Mouse (Mus musculus) inflammation-experienced regulatory T-cells, adult 6 months (primary cell): ENCODE data around the gene Igfn1. TPM values are rescaled to one million over a fixed set of nuclear protein-coding genes. Genes with fewer than 3 reads are reported as not detected.

Experiments
- ATAC-seq: one replicate; pipeline ENCODE4 v1.8.0; 2017
- polyA plus RNA-seq, 3 experiments: library from polyadenylated mRNA; unstranded; fragments of 100-300 nt; shearing (Covaris generic); gene quantifications; one replicate each; pipeline ENCODE4 v1.2.1; 2017

The Igfn1 gene
- polyA plus RNA-seq, 3 experiments from 2014 or later, result not detected

- ATAC-seq, result peak; percentile 52
These were observed 1.3 kb upstream of the Igfn1 start, which contains the start of gene Tmem9 for GRCm38 (mm10) chr1:136007211-136008158. TSS of gene Tmem9 (plus strand) at chr1:136008150.

DNA sequence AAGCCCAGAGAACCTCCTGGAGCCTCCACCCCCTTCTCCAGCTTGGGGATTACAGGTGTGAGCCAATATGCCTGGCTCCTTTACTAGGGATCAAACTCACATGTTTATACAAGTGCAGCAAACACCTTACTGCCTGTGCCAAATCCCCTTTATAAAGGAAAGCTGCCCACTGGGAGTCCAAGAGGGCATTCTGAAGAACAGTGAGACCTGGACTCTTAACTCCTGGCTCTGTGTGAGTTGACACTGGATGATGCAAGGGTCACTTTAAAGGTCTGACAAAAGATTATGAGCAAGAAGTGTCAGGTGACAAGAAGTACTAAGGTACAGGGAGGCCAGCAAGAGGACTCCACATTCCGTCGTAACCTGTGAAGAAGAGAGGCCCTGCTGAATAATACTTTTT, 4.7 kb downstream of the Igfn1 start:
- ATAC-seq, result no peak

DNA sequence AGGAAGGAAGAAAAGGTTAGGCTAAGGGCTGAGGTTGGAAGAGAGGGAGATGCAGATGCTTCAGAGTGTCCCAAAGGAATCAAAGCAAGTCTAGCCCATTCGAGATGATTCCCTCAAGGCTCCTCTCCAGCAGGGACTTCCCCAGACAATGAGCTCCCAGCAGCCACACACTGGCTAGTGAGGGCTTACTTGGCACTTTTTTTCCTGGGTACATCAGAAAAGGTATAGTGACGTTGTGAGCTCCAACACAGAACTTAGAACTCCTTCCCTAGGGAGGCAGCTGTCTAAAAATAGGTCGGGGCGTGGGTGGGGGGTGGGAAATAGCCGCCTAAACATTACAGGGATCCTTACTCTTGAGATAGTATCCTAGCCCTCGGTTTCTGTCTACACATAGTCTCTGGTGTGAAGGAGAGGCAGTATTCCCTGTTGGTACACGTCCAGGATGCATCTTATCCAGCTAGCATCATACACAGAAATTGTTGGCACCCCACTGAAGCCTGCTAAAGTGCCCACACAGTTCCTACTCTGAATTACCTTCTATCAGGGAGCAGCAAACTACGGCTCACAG, 6.3 kb downstream of the Igfn1 start:
- ATAC-seq, result no peak

DNA sequence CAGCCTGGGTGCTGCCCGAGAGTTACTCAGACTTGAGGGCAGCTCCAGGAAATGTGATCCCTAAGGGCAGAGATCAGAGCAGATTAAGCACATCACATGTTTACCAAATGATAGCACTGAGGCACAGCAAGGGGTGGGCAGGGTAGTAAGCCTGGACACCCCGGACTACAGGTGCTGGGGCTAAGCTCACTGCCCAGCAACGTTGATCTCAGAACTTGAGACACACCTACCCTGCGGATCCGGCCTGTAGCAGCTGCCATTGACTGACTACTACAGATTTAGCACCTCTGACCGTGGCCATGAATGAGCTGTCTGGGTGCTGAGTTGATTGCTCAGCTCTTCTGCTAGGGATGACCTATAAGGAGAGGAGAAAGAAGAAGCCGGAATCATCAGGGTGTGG, 8.6 kb downstream of the Igfn1 start:
- no peak for ATAC-seq

- no peak for ATAC-seq
These were observed 12.7 kb downstream of the Igfn1 start for GRCm38 (mm10) chr1:135993470-135993869.

DNA sequence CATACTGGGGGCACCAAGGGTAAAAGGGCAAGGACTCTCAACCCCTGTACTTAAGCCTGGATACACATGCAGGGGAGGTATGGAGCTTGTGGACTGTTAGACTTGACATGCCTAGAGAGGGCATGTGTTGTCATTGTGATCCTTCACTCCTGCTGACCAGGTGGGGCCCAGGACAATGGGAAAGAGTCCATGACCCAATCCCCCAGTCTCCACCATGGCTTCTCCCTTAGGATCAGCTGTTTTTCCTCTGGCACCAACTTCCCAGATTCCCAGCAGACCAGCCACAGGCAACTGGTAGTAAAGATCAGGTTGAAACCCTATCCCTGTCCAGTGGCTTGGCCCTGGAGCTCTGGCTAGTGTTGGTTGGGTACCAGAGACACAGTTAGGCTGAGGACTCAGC, 16.3 kb downstream of the Igfn1 start:
- ATAC-seq, result no peak

GRCm38 (mm10) chr1:135984105-135984504, 22.0 kb downstream of the Igfn1 start:
- ATAC-seq, result no peak

GRCm38 (mm10) chr1:135972576-135972975, 33.6 kb downstream of the Igfn1 start:
- ATAC-seq, result no peak

DNA sequence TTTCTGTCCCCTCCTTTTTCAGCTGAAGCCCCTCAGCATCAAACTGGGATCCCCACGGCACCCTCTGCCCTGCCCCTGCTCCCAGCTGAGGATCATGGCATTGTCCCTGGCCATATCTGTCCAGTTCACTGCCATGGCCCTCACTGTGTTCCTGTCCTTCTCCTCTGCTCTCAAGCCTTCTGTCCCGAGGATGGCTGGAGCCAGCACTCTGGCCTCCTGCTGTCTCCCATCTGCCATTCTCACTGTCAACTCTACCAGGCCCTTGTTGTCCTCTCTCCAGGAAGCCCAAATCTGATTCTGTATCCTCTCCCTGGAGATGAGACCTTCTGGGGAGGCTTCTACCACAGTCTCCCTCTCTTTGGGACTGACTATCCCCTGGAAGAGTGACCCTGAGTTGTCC, 35.7 kb downstream of the Igfn1 start:
- no peak for ATAC-seq

GRCm38 (mm10) chr1:135967739-135968138, 38.4 kb downstream of the Igfn1 start:
- no peak for ATAC-seq

DNA sequence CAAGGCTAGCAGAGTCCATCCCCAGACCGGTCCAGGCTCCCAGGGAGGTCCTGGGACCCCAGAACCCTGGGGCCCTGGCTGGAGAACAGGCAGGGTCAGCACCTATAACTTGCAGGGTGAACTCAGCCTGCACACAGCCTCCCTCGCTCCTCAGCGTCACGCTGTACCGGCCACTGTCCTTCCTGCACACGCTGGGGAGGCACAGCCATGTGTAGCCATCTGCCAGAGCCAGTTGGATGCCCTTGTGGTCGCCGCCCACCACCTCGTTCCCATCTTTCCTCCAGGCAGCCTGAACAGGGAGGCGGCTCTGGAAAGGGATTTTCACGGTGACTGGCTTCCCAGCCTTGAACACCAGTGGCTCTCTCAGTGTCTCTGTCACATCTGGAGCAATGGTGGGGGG, 41.6 kb downstream of the Igfn1 start:
- no peak for ATAC-seq

DNA sequence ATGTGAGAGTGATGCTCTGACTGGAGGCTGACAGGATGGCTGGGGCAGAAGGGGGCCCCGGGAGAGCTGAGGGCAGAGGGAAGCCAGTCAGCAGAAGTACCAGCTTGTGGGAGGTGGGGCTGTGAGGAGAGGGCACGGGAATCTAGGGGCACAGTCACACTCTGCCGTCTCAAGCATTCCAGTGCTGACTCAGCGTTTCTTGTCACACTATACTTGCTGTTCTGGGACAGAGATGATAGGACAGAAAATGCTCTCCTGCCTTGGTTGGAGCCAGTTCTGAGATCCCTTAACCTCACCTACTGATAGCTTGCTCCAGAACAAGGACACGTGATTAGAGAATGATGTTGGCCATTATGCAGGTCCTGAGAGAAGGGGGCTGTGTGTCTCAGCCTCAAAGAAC, 43.0 kb downstream of the Igfn1 start:
- ATAC-seq, result no peak

DNA sequence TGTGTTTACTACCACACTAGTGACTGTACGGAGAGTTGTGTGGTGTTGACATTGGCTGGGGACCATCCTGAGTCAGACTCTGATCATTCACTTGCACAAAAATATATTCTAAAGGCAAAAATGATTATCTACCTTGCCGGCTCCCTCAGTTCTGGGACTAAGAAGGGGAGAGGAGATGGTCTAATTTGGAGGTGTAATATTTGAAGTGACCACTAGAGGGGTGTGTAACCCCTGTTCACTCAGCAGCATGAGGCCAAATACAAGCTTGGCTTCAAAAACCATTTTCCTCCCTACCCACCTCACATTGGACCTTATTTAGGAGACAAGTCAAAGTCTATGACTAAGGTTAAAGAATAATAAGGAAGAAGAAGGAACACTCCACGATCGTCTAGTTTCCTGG, 47.7 kb downstream of the Igfn1 start:
- ATAC-seq, result no peak

GRCm38 (mm10) chr1:135948871-135949270, 57.3 kb downstream of the Igfn1 start:
- ATAC-seq, result no peak

DNA sequence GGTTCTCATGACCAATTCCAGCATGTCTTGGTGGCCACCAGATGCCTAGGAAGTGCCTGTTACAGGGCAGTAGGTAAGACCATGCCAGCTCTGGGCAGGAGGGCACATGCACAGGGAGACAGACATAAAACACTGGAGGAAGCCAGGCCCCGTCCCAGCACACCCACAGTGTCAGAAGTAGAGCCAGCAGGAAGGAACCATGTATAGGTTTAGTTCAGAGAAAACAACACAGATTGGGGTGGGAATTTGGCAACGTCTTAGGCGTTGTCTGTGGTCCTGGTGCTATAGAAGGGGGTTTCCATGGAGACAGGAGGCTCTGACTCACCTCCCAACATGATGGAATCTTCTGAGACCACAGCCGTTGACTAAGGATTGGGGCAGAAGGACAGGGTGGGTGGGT, 59.9 kb downstream of the Igfn1 start:
- ATAC-seq, result no peak

GRCm38 (mm10) chr1:135945711-135946110, 60.4 kb downstream of the Igfn1 start:
- no peak for ATAC-seq

GRCm38 (mm10) chr1:135944526-135945259, 61.4 kb downstream of the Igfn1 start:
- no peak for ATAC-seq

GRCm38 (mm10) chr1:135943713-135944112, 62.4 kb downstream of the Igfn1 start:
- ATAC-seq, result no peak

DNA sequence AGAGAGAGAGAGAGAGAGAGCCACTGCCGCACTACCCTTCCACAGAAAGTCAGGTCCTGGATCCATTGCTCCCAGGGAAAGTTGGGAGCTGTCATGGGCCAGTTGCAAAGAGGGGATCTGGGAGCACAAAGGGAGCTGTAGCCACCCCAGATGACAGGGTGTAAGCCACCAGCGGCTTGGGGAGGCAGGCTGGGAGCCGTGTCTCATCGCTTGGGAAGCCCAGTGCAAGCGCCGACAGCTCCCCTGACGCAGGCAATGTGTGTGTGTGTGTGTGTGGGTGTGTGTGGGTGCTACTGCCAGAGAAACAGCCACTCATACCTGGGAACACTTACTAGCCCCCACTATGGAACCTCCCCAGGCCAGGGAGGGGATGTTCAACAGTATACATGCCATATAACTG, 64.0 kb downstream of the Igfn1 start:
- no peak for ATAC-seq

GRCm38 (mm10) chr1:135941259-135942006, 64.7 kb downstream of the Igfn1 start:
- no peak for ATAC-seq

DNA sequence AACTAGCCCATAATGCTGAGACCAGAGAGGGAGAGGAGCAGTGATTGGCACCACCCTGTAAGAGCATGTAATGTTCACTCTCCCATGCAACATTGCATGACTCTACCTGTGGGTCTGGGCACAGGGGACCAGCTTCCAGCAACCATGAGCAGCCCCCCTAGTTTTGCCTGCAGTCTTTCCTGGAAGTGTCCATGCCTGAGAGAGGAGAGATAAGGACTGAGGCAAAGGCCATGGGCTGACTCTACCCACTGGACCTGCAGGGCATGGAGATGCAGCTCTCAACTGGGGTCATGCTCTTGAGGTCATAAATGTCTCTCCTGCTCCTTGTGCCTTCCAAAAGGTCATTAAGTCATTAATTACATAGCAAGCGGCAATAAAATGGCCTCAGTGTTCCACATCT, 70.1 kb downstream of the Igfn1 start:
- no peak for ATAC-seq

DNA sequence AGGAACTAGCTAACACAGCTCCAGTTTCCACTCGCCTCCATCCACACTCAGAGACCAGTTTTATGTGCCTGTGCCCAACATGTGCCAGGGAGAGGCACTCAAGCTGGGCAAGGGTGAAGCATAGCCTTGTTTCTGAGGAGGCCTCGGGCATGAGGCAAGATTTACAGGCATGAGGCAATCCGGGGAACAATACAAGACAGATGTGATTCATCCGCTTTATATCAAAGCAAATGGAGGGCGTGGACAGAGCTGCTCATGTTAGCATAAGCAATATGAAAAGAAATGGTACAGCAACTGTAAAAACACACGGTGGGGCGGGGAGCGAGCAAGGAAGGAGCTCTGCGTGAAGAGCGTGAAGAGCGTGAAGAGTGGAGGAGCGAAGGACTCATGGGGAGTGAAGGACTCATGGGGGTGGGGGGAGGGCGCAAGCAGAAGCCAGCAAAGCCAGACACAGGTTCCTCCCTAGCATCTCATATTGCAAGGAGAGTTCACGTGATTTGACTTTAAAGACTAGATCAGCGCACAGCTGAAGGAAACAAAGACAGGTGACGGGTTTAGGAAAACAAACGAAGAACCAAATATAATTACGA, 72.3 kb downstream of the Igfn1 start:
- no peak for ATAC-seq
